Comparison of ENCODE assay signal across 9 mouse cellular contexts in genomic region chr13:111235719-111236166, GRCm38 (mm10). TPM values are rescaled to one million over a fixed set of nuclear protein-coding genes. Genes with fewer than 3 reads are reported as not detected.
DNase-seq lines count a peak whose midpoint lies in the region; ATAC-seq and TF ChIP-seq lines count a peak whose summit lies in the region.
"Had no signal": no experiment of that assay in that cellular context is flagged by ENCODE, and none has a peak within 500 bp of the region (broad histone marks: within the 10 kb centered on the region; RNA-seq: fewer than 3 reads in every experiment).

No protein-coding gene starts in this region.

- H3K27ac ChIP-seq in limb, embryonic 13.5 days, result peak overlapping the region; percentile 33; the same call in 1 of the 2 replicates
- no peak overlapping the region for H3K27ac ChIP-seq in kidney, adult 2 months (ENCODE audit: insufficient read depth, low read depth, low read length)

- TF ChIP-seq CTCF in kidney, adult 2 months (conservative IDR thresholded peaks at IDR 0.05; ENCODE audit: insufficient read depth, insufficient read length, low read depth, low read length), result no peak

- H3K4me1 ChIP-seq in limb, embryonic 13.5 days, result peaks cover 22% of the 10 kb centered on the region
- H3K4me1 ChIP-seq in kidney, adult 2 months (ENCODE audit: control insufficient read depth, insufficient read depth, low read length), result no peaks in the 10 kb centered on the region

- peak; percentile 58 for DNase-seq in layer of hippocampus, adult 11-12 months (ENCODE audit: low spot score)
- DNase-seq in layer of hippocampus, adult 9-10 months (ENCODE audit: low spot score), result no peak
- peak; percentile 60 to 65 for DNase-seq in cerebellum, postnatal 10 days
- peak; percentile 22 to 23 for DNase-seq in heart, adult 9 months (ENCODE audit: low spot score in 2 of 2)
- no peak for DNase-seq in adrenal gland, postnatal 4 days (ENCODE audit: low spot score in 2 of 2)
- no peak for DNase-seq in kidney, adult 2 months

- 65% methylated on average over 6 of the region's 6 CpGs for WGBS in limb, embryonic 13.5 days
- 66% methylated on average over 6 of the region's 6 CpGs for WGBS in kidney, adult 2 months

- no peak for TF ChIP-seq POLR2A in kidney, adult 2 months (IDR thresholded peaks at IDR 0.05; ENCODE audit: low read depth, low read length)

- no peak for ATAC-seq in limb, embryonic 13.5 days (ENCODE audit: low FRiP score, low read depth)
- ATAC-seq: Patski had no signal

- peaks cover 8% of the 10 kb centered on the region for H3K9me3 ChIP-seq in limb, embryonic 13.5 days

- H3K27me3 ChIP-seq in limb, embryonic 13.5 days, result no peaks in the 10 kb centered on the region
- H3K27me3 ChIP-seq in kidney, adult 2 months (replicated peaks; ENCODE audit: control insufficient read depth, insufficient read depth, low read length), result no peaks in the 10 kb centered on the region
- H3K27me3 ChIP-seq: Patski had no signal

- no peak overlapping the region for H3K9ac ChIP-seq in limb, embryonic 13.5 days

- no peak overlapping the region for H3K4me3 ChIP-seq in limb, embryonic 13.5 days
- H3K4me3 ChIP-seq in kidney, adult 2 months (ENCODE audit: insufficient read depth, low read depth, low read length), result no peak overlapping the region
- H3K4me3 ChIP-seq: megakaryocyte, embryonic 14.5 days had no signal

- no peak overlapping the region for H3K4me2 ChIP-seq in limb, embryonic 13.5 days (replicated peaks)

- no peaks in the 10 kb centered on the region for H3K36me3 ChIP-seq in limb, embryonic 13.5 days
- H3K36me3 ChIP-seq in kidney, adult 2 months (ENCODE audit: control insufficient read depth, insufficient read depth, low read length), result no peaks in the 10 kb centered on the region

RNA-seq across cellular contexts. Expression of gene Actbl2, which starts 19.1 kb away (rescaled TPM):
- polyA plus RNA-seq in limb, embryonic 13.5 days (2015; fragmentation: Nextera tagmentation; extraction: Ambion mirVana), result not detected in 2 replicates
- total RNA-seq in adrenal gland, postnatal 4 days (2021), result under 1 TPM in 1 of 2 experiments, not detected in 1; 0.11 TPM
- polyA plus RNA-seq in kidney, adult 2 months (2012; rRNA removed), result not detected in 2 replicates
- polyA plus RNA-seq: Patski had no signal

Comparison
In these comparisons a context has a peak if more than half of its experiments do, and no peak if none do; other contexts are left out.
1. DNase-seq: peak in layer of hippocampus, adult 11-12 months (single experiment), cerebellum, postnatal 10 days (2 of 2) and heart, adult 9 months (2 of 2); none in layer of hippocampus, adult 9-10 months (single experiment), adrenal gland, postnatal 4 days (0 of 2) and kidney, adult 2 months (single experiment).